Mouse (Mus musculus): ENCODE measurements around the gene Smyd4.

Gene Smyd4

DNA sequence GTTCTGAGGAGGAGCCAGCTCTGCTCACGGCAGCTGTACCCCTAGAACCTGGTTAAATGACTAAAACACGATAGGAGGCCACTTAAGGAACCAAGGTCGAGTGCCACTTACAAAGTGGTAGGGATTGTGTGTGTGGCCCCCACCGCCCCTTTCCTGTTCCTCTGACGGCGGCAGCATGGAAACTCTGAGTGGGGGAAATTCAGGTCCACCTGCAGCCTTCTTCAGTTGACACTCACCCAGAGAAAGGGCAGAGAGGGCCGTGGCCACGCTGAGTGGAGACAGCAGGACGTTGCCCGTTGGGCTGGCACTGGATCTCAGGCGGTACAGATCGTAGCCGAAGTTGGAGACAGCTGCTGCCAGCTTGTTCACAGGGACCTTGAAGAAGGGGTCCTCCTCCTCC, 67.8 kb downstream of the Smyd4 start:
- no peak for DNase-seq (ENCODE audit: low read depth, low spot score)

DNA sequence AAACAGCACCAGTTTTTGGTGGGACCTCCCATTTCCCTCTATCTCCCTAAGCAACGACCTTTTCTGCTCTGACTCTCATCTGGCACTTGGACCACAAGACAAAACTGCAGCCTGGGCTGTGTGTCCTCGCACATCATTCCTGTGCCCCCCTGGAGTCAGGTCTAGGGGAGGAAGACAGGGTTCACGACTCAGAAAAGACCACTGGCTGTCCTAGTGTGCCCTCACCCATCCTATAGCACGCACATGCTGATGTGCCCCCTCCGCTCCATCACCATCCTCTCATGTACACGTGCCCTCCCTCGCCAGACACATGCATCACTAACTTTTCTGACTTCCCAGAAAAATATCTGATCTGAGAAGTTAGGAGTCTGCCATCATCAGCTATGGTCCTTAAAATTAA, 71.8 kb downstream of the Smyd4 start:
- no peak for DNase-seq (ENCODE audit: low read depth, low spot score)

GRCm38 (mm10) chr11:75420810-75421374, 72.7 kb downstream of the Smyd4 start:
- no peak for DNase-seq (ENCODE audit: low read depth, low spot score)

DNA sequence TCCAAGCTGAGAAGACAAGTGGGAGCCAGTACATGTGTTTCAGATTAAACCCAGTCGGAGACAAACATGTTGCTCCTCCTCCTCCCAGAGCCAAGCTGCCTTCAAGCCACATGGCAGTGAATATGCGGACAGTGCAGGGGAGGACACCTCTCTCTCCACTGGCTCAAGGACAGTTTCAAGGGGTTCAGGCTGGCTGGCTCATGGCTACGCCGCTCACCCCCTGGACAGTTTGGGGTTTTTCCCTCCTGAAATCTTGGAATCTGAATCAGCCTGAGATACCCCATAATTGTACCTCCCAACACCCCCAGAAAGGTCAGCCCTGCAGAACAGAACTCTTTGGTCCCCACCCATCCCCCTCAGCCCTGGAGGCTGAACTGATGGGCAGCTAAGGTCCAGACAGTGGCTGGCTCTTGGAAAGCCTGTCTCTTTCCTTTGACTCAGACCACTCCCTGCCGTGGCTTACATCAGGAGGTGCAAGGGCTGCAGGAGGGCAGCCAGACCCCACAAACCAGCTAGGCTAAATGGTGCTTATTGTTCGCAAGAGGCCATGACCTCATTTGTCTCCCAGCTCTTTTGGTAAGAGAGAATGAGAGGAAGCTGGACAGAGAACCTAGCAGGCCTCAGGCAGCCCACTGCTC, 73.3 kb downstream of the Smyd4 start:
- no peak for DNase-seq (ENCODE audit: low read depth, low spot score)

- no peak for DNase-seq (ENCODE audit: low read depth, low spot score)
Observed at GRCm38 (mm10) chr11:75422013-75422792, 74.0 kb downstream of the Smyd4 start, which contains the start of gene Serpinf1. TSS of gene Serpinf1 (minus strand) at chr11:75422701.

DNA sequence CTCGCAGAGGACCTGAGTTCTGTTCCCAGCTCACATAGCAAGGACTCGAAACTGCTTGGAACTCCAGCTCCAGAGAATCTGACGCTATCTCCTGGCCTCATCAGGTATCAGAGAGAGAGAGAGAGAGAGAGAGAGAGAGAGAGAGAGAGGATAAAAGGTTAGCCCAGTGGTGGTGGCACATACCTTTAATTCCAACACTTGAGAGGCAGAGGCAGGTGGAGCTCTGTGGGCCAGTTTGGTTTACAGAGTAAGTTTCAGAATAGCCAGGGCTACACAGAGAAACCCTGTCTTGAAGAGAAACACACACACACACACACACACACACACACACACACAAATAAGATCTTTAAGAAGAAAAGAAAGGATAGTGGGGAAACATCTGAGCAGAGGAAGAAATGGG, 74.9 kb downstream of the Smyd4 start:
- no peak for DNase-seq (ENCODE audit: low read depth, low spot score)

GRCm38 (mm10) chr11:75424033-75424432, 75.8 kb downstream of the Smyd4 start:
- DNase-seq (ENCODE audit: low read depth, low spot score) = no peak

- no peak for DNase-seq (ENCODE audit: low read depth, low spot score)
Observed at GRCm38 (mm10) chr11:75424459-75424858, 76.2 kb downstream of the Smyd4 start.

GRCm38 (mm10) chr11:75429019-75429705, 80.9 kb downstream of the Smyd4 start:
- DNase-seq (ENCODE audit: low read depth, low spot score) = no peak

- DNase-seq (ENCODE audit: low read depth, low spot score) = no peak
Observed at GRCm38 (mm10) chr11:75431307-75431706, 83.1 kb downstream of the Smyd4 start.

DNA sequence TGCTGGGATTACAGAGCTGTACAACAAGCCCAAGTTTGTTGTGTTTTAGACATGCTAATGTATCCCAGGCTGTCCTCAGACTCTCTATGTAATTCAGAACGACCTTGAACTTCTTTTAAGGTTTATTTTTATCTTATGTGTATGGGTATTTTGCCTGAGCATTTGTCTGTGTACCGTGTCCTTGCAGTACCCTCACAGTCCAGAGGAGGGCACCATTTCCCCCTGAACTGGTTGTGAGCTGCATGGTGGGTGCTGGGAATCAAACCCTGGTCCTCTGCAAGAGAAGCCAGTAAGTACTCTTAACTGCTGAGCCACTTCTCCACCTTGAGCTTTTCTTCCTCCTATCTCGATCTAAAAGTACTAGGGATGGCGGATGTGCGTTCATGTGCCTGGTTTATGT, 85.9 kb downstream of the Smyd4 start:
- DNase-seq (ENCODE audit: low read depth, low spot score) = no peak

DNA sequence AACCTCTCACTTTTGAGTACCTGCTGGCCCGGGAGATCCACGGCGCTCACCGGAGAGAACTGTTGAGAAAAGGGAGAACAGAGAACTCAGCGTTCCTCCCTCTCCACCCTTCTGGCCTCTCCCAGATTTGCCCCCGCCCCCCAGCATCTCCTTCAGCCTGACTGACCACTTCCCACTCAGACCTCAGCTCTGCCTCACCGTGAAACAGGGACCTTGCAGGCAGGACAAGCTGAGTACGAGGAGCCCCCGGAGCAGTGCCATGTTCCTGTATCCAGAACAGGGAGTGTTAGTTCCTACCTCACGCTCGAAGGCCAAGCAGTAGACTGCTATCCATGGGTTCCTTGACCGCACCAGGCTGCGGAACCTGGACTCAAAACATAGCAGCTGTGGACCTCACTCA, 90.0 kb downstream of the Smyd4 start:
- DNase-seq (ENCODE audit: low read depth, low spot score) = no peak

DNA sequence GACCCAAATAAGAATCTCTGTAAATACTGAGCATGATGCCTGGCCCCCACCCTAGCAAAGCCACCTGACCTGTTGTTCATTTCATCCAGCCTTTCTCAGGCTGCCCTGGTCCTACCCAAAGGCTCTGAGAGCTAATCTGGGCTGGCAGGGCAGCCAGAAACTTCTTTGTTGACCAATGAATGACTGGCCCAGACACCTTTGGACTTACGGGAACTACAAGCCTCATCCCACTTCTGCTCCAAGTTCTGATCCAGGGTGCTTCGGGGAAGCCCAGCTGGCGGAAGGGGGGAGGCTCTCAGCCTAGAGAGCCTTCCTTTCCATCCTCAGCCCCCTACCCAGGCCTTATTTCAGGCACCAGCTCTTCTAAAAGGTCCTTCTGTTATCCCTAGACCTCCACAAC, 90.6 kb downstream of the Smyd4 start:
- DNase-seq (ENCODE audit: low read depth, low spot score) = no peak

GRCm38 (mm10) chr11:75439363-75439762, 91.1 kb downstream of the Smyd4 start, which contains the start of gene Serpinf2:
TSS of gene Serpinf2 (minus strand) at chr11:75439591.
- DNase-seq (ENCODE audit: low read depth, low spot score) = no peak

- no peak for DNase-seq (ENCODE audit: low read depth, low spot score)
Observed at GRCm38 (mm10) chr11:75439951-75440350, 91.7 kb downstream of the Smyd4 start.

GRCm38 (mm10) chr11:75441034-75441433, 92.8 kb downstream of the Smyd4 start:
- no peak for DNase-seq (ENCODE audit: low read depth, low spot score)

DNA sequence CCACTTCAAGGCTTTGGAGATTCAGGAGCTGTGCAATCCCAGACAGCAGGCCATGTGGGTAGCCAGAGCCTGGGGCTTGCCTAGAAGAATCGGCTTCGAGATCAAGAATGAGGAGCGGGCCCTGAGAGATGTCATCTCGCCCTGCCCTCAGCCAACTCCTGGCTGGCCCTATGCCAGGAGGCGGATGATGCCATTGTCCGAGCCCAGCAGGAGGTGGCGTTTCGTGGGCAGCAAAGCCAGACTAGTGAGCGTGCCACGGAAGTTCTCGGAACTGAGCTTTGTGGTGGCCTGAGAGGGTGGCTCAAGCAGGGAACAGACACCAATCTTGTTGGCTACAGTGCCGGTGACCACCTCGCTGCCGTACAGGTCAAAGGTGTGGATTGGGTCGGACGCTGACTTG, 93.4 kb downstream of the Smyd4 start:
- DNase-seq (ENCODE audit: low read depth, low spot score) = no peak

DNA sequence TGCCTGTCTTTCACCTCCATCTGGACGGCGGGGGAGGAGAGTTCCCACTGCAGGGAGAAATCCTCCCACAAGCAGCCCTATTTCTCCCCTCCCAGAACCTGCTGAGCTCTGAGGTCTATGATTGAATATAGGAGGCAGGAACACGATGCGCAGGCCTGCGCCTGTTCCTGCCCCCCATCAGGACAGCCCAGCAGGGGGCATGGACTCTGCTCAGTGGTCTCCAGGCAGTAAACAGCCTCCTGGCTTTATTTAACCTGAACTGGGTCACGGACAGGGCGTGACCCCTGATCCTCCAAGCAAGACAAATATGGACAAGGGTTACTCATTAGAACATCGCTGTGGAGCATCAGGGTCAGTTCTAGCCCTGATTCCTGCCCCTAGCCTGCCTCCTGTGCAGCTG, 95.5 kb downstream of the Smyd4 start:
- no peak for DNase-seq (ENCODE audit: low read depth, low spot score)

DNA sequence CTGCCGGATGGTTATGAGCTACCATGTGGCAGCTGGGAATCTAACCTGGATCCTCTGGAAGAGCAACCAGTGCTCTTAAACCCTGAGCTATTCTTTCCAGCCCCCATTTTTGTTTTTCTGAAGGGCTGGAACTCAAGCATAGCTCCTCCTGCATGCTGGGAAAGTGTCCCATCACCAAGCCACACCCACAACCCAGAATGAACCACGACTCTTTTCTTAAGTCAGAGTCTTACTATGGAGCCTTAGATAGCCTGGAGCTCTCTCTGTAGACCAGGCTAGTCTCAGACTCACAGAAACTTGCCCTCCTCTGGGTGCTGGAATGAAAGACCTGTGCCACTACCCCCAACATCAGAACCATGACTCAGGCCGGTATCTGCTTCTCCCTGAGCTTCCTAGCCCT, 100.3 kb downstream of the Smyd4 start:
- DNase-seq (ENCODE audit: low read depth, low spot score) = no peak

DNA sequence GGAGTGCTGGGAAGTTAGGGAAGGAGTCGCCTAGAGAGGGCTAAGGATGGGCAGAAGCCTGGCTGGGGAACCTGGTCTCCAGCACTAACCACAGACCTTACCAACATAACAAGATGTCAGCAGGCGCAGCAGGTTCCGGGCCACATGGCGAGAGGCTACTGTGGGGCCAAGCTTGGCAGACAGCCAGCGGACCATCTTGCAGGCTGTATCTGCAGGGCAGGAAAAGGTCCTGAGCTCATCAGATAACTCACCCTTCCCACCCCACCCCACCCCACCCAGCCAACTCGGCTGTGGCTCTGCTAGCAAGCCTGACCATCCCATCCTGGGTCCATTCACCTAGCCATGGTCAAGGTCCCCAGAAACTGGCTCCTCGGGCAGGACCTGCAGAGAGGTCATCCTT, 101.5 kb downstream of the Smyd4 start:
- no peak for DNase-seq (ENCODE audit: low read depth, low spot score)

DNA sequence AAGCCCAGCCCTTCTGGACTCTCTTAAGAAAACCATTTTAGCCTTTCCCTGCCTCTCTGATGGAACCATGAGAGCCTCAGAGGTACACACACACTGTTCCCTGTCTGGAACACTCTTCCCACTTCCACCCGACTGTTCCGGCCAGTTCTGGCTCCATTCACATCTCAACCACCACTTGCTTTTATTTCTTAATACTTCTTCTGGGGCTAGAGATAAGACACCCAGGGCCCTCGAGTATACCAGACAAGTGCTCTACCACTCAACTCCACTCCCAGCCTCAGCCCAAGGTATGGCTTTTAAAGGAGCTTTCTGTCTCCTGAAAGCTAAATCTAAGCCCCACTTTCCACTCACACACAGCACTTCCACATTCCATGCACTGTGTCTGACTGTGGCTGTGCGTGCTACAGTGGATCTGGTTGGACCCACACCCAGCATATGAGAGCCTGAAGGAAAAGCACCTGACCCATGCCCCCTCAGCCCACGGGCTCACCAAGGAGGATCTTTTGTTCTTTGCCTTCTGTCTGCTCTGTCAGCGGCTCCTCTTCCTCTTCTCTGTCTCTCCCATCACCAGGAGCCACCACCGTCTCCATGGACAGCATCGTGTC, 102.2 kb downstream of the Smyd4 start:
- no peak for DNase-seq (ENCODE audit: low read depth, low spot score)

DNA sequence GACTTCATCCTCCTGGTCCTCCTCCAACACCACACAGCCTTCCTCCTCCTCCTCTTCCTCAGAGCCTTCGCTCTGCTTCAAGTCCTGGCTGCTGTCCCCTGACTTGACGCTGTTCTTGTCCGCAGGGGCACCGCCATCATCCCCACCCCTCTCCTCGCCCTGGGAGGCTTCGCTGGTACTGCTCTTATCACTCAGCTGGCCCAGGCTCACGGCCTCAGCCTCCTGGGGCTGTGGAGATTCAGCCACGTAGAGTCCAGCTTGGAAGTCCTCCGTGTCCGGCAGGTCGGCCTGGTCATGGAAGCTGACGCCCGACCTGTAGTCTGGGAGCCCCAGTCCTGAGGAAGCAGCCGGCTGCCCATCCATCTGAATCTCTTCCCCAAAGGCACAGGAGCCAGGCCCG, 102.7 kb downstream of the Smyd4 start:
- no peak for DNase-seq (ENCODE audit: low read depth, low spot score)
